Mouse (Mus musculus) stomach, embryonic 16.5 days (tissue): Measurements from ENCODE around the gene Adamts13. TPM values are rescaled to one million over a fixed set of nuclear protein-coding genes. Genes with fewer than 3 reads are reported as not detected.

ENCODE experiments used
- ATAC-seq: fragments of 200-750 bp; cut with Nextera tagmentation; 2 replicates; pipeline ENCODE4 v1.8.0; 2017; ENCODE audit warnings: moderate number of reproducible peaks, moderate TSS enrichment; ENCODE audit not compliant: insufficient read depth, low FRiP score
- H3K27ac ChIP-seq: fragments of 300-500 bp; sonication (generic); 2 replicates; pipeline ENCODE4 v1.5.1; 2014; ENCODE audit warnings: low read length
- H3K27me3 ChIP-seq: fragments of 300-500 bp; sonication (generic); 2 replicates; pipeline ENCODE4 v1.6.1; 2014; ENCODE audit warnings: low read length, control low read depth, mixed read lengths; ENCODE audit not compliant: control insufficient read depth, insufficient read depth
- H3K36me3 ChIP-seq: fragments of 300-500 bp; sonication (generic); 2 replicates; pipeline ENCODE4 v1.6.1; 2014; ENCODE audit warnings: low read length; ENCODE audit not compliant: control insufficient read depth, insufficient read depth
- H3K4me1 ChIP-seq: fragments of 300-500 bp; sonication (generic); 2 replicates; pipeline ENCODE4 v1.6.1; 2014; ENCODE audit warnings: low read length, control low read depth, mixed read lengths; ENCODE audit not compliant: control insufficient read depth, insufficient read depth
- H3K4me2 ChIP-seq: fragments of 300-500 bp; sonication (generic); 2 replicates; pipeline ENCODE4 v1.6.1; 2014; ENCODE audit warnings: low read depth, low read length, mixed read lengths
- H3K4me3 ChIP-seq: fragments of 300-500 bp; sonication (generic); replicated peaks from 2 replicates; pipeline ENCODE4 v1.5.1; 2014; ENCODE audit warnings: mild to moderate bottlenecking, low read length
- H3K9ac ChIP-seq: fragments of 300-500 bp; sonication (generic); 2 replicates; pipeline ENCODE4 v1.6.1; 2014; ENCODE audit warnings: low read length
- H3K9me3 ChIP-seq: fragments of 300-500 bp; sonication (generic); replicated peaks from 2 replicates; pipeline ENCODE4 v1.6.1; 2016; ENCODE audit warnings: low read length, control low read depth; ENCODE audit not compliant: control insufficient read depth
- WGBS: fragments of 180-500 bp; shearing (Covaris S2); extraction: QIAGEN DNeasy Blood & Tissue Kit; methylation state at CpG from one replicate; pipeline ENCODE4 v1.1.7; 2014; 5-methylcytosine and 5-hydroxymethylcytosine counted together
- polyA plus RNA-seq: library from polyadenylated mRNA; unstranded; fragments of >200 nt; fragmentation: Nextera tagmentation; extraction: Ambion mirVana; gene quantifications from 2 replicates; pipeline ENCODE4 v1.2.1, GENCODE M21; 2015

Gene Adamts13
- polyA plus RNA-seq, 1 experiment from 2014 or later: 0.21 TPM

DNA sequence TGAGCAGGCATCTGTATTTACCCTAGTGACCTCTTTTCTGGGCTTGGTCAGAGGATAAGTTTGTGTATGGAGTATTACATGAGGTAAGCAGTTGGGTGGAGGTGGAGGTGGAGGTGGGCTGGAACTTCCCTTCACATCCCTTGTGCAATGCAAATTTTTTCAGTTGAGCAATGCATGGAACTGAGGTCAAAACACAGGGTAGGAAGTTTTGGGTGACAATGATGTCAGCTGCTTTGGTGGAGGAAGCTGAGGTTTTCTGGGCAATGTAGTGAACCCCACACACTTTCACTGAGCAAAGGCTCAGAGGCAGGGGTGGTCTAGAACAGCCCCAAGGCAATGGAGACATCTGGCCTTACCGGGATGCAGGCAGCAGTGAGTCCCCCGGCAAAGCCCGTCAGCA, 52.3 kb downstream of the Adamts13 start:
- WGBS: 80% methylated on average over 3 of the region's 3 CpGs
- no peak overlapping the region for H3K9ac ChIP-seq
- H3K4me2 ChIP-seq: no peak overlapping the region
- no peaks in the 10 kb centered on the region for H3K9me3 ChIP-seq
- H3K36me3 ChIP-seq: no peaks in the 10 kb centered on the region
- 0 out of 2 replicates have a peak, but pooled peaks cover 3% of the 10 kb centered on the region for H3K27me3 ChIP-seq
- no peak overlapping the region for H3K4me3 ChIP-seq
- H3K4me1 ChIP-seq: peaks cover 5% of the 10 kb centered on the region; the same call in 1 of the 2 replicates
- ATAC-seq: no peak
- H3K27ac ChIP-seq: no peak overlapping the region

DNA sequence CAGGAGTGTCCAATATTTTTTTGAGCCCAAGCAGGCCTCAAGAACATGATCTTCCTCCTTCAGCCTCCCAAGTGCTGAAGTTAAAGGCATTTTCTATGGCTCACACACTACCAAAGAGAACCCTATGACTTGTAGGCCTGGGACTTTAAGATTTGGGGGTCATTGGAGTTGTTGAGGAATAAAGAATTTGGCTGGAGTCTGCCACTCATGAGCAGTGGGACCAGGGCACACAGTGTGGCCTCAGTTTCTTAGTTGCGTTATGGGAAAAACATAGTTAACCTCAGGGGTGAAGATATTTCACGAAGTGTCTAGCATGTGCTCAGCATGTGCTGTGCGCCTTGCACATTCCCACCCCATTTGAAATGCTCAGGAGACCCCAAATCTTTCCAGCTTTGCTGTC, 53.1 kb downstream of the Adamts13 start:
- no peak overlapping the region for H3K27ac ChIP-seq
- 0 out of 2 replicates have a peak, but pooled peaks cover 3% of the 10 kb centered on the region for H3K27me3 ChIP-seq
- no peak for ATAC-seq
- H3K9me3 ChIP-seq: no peaks in the 10 kb centered on the region
- 91% methylated on average over 3 of the region's 3 CpGs for WGBS
- H3K36me3 ChIP-seq: no peaks in the 10 kb centered on the region
- peaks cover 5% of the 10 kb centered on the region; the same call in 1 of the 2 replicates for H3K4me1 ChIP-seq
- H3K9ac ChIP-seq: no peak overlapping the region
- H3K4me2 ChIP-seq: no peak overlapping the region
- H3K4me3 ChIP-seq: no peak overlapping the region

DNA sequence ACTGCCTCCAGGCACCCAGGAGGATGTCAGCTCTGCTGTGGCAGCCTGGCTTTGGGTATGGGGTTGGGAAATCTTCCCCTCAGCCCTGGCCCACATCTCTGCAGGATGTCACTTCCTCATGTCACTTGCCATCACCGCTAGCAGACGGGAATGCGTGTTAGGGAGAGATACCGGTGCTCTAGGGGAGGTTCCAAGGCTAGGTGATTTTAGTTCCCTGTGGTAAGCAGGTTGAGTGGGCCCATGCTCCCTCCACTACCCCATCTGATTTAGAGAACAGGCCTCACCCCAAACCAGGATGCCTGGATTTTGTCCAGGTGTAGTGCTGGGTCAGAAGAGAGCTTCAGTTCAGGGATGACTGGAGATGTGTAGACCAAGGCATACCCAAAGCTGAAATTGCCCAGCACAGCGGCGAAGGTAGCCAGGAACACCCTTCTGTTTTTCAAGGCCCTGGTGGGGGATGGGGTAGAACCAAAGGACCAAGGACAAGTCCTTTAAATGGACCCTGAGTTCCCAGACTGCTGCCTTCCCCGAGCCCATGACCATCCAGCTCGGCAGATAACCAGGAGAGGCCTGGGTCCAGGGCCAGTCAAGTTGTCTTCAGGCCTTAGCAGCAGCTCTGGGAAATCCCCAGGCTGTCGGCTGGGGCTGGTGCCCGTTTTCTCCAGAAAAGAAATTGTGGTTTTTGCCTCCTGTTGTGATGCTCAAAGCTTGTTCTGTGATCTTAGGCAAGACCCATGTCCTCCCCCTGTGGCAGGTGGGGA, 53.8 kb downstream of the Adamts13 start:
- H3K9me3 ChIP-seq: no peaks in the 10 kb centered on the region
- H3K4me2 ChIP-seq: peak overlapping the region; percentile 51; the same call in 1 of the 2 replicates
- peaks cover 5% of the 10 kb centered on the region; the same call in 1 of the 2 replicates for H3K4me1 ChIP-seq
- H3K9ac ChIP-seq: no peak overlapping the region
- H3K4me3 ChIP-seq: no peak overlapping the region
- no peak overlapping the region for H3K27ac ChIP-seq
- no peaks in the 10 kb centered on the region for H3K36me3 ChIP-seq
- H3K27me3 ChIP-seq: 0 out of 2 replicates have a peak, but pooled peaks cover 3% of the 10 kb centered on the region
- WGBS: 71% methylated on average over 10 of the region's 10 CpGs
- no peak for ATAC-seq

DNA sequence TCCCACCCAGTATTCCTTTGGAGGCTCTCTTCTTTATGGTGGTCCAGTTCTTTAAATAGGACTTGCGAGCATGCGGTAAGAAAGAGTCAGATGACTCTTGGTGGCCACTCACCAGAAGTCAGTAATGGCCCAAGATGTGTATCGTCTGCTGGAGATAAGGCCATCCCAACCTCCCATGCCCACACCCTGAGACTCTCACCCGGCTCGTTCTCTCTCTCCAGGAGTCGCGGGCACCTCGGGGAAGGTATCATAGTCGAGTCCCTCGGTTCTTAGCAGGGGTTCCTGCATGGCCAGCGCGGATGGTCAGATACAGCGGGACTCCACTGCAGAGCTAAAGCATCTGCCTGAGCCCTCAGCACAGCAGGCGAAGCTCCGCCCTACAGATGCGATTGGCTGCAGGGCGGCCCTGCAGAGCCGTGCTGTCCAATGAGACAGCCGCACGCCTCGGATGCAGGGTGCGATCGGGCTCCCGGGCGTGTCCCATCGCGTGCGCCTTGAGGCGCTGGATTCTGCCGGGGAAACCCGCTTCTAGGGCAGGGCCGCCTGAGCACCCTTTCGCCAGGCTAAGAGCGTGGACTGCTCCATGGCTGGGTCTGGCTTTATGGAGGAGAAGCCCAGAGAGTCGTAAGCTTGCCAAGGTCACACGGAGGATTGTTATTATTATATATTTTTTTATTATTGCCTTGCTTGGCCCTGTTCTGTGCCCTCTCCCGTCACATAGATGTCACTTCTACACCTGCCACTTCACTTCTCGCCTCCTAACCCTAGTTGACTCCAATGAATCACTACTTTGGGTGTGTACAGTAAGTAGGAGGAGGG, 54.6 kb downstream of the Adamts13 start, which contains the start of gene Slc2a6:
TSS of gene Slc2a6 (minus strand) at position 381 of the 819 bp plus-strand sequence.
- Histone ChIP-seq H3K4me3 (peak within 1 kb of the TSS; percentile 22; the same call in 1 of the 2 replicates), H3K27ac (no peak within 1 kb of the TSS), H3K4me2 (peak within 1 kb of the TSS; percentile 51), H3K36me3 (no peaks in the 10 kb centered on the region), H3K4me1 (peaks cover 5% of the 10 kb centered on the region; the same call in 1 of the 2 replicates), H3K9ac (0 out of 2 replicates have a peak within 1 kb of the TSS, but pooled peaks have one; percentile 49), H3K27me3 (0 out of 2 replicates have a peak, but pooled peaks cover 3% of the 10 kb centered on the region), H3K9me3 (no peaks in the 10 kb centered on the region)
- WGBS: 3% methylated on average over 38 of the region's 38 CpGs
- peak; percentile 98 for ATAC-seq

DNA sequence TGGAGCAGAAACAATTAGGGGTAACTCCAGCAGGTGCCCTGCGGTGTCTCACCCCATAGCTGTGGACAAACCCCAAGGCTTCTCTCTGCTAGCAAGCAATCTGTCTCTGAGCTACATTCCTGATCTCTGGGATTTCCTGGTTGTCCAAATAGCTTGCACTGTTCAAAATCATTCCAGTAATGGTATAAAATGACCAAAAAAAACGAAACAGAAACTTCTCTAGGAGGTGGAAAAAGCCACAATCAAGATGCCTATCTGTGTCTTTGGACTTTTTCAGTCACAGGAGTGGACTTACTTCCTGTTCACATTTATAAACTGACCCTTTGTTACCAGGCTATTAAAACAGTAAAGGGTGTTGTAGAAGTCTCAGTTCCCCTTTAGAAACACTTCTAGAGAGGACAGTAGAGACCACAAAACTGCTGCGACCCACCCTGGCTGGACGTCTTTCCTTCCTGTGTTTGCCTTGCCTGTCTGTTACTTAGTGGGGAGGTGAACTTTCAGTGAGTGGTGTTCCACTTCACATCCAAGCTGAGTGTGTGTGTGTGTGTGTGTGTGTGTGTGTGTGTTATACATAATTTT, 55.3 kb downstream of the Adamts13 start:
- no peak overlapping the region for H3K27ac ChIP-seq
- no peak for ATAC-seq
- H3K4me2 ChIP-seq: peak overlapping the region; percentile 51
- H3K36me3 ChIP-seq: no peaks in the 10 kb centered on the region
- WGBS: 55% methylated on average over 4 of the region's 4 CpGs
- H3K27me3 ChIP-seq: 0 out of 2 replicates have a peak, but pooled peaks cover 3% of the 10 kb centered on the region
- H3K4me3 ChIP-seq: peak overlapping the region; percentile 22; the same call in 1 of the 2 replicates
- H3K9ac ChIP-seq: no peak overlapping the region
- peaks cover 5% of the 10 kb centered on the region; the same call in 1 of the 2 replicates for H3K4me1 ChIP-seq
- no peaks in the 10 kb centered on the region for H3K9me3 ChIP-seq

DNA sequence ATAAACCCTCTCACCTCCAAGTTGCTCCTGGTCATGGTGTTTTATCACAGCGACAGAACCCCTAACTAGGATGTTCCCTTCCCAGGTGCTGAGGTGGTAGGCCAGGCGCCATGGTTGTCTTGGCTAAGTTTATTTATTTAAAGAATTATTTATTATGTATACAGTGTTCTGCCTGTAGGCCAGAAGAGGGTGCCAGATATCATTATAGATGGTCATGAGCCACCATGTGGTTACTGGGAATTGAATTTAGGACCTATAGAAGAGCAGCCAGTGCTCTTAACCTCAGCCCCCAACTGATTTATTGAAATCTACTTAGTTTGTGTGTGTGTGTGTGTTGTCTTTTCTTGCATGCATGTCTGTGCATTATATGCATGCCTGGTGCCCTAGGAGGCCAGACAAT, 59.1 kb downstream of the Adamts13 start:
- 48% methylated on average over 2 of the region's 2 CpGs for WGBS
- Histone ChIP-seq H3K4me1 (peaks cover 5% of the 10 kb centered on the region; the same call in 1 of the 2 replicates), H3K4me3 (no peak overlapping the region), H3K4me2 (no peak overlapping the region), H3K27ac (no peak overlapping the region), H3K36me3 (no peaks in the 10 kb centered on the region), H3K9ac (no peak overlapping the region), H3K27me3 (0 out of 2 replicates have a peak, but pooled peaks cover 1% of the 10 kb centered on the region), H3K9me3 (no peaks in the 10 kb centered on the region)
- no peak for ATAC-seq

DNA sequence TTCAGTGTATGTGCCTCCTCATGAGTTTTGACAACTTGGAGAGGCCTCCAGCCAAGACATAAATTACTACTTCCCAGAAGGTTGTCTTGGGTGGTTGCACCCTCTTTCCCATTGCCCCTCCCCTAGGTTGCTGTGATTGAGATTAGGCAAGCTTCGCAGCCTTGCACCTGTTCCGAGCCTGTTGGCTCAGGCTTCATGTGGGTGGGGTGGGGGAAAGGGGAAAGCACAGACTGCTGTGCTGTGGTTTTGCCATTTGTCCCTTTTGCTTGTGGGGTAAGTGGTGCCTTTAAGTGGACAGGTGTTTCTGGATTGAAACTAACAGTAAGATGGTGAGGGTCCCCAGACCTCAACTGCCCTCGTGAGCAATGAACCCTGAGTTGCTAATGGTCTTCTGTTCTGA, 62.8 kb downstream of the Adamts13 start:
- Histone ChIP-seq H3K36me3 (no peaks in the 10 kb centered on the region), H3K27me3 (no peaks in the 10 kb centered on the region), H3K4me2 (no peak overlapping the region), H3K9me3 (no peaks in the 10 kb centered on the region), H3K27ac (no peak overlapping the region), H3K4me3 (no peak overlapping the region), H3K9ac (no peak overlapping the region), H3K4me1 (no peaks in the 10 kb centered on the region)
- 40% methylated on average over 3 of the region's 3 CpGs for WGBS
- no peak for ATAC-seq

DNA sequence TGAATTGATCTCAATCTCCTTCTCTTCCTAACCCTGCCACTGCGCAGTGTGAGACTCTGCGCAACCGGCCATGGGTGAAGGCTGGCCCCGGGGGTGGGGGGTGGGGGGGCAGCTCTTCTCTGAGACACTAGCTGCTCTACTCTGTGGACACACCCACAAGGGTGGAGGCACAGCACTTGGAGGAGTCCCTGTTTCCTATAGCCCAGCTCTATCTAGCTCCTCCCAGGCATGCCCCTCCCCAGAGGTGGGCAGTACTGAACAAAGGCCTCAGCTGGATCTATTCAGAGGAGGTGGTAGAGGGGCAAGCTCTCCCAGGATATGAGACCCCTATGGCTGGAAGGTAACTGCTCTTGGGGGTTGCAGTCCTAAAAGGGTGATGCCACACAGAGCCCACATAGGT, 63.8 kb downstream of the Adamts13 start:
- H3K36me3 ChIP-seq: no peaks in the 10 kb centered on the region
- H3K27ac ChIP-seq: no peak overlapping the region
- H3K9ac ChIP-seq: no peak overlapping the region
- H3K4me1 ChIP-seq: no peaks in the 10 kb centered on the region
- H3K4me2 ChIP-seq: no peak overlapping the region
- H3K27me3 ChIP-seq: no peaks in the 10 kb centered on the region
- whole genome bisulfite sequencing: 60% methylated on average over 4 of the region's 4 CpGs
- no peaks in the 10 kb centered on the region for H3K9me3 ChIP-seq
- ATAC-seq: peak; percentile 26; the same call in 1 of the 2 replicates
- H3K4me3 ChIP-seq: no peak overlapping the region
